Mouse (Mus musculus) ES-E14 (cell line): ENCODE measurements around the gene Tvp23a. TPM values are rescaled to one million over a fixed set of nuclear protein-coding genes. Genes with fewer than 3 reads are reported as not detected.

Experiments used
- DNase-seq: peaks from one replicate; pipeline ENCODE4 v3.0.0-alpha.2; 2013; ENCODE audit warnings: low read depth, low spot score
- H3K27ac ChIP-seq: 2 replicates; pipeline ENCODE4 v1.5.1; 2012; ENCODE audit warnings: low read depth, mild to moderate bottlenecking, low read length, moderate library complexity, mixed read lengths; ENCODE audit not compliant: poor library complexity, insufficient read depth, severe bottlenecking
- H3K36me3 ChIP-seq: 2 replicates; pipeline ENCODE4 v1.6.1; 2012; ENCODE audit warnings: mild to moderate bottlenecking, low read length, moderate library complexity, mixed read lengths; ENCODE audit not compliant: control insufficient read depth, poor library complexity, insufficient read depth, severe bottlenecking
- H3K4me1 ChIP-seq, 2 experiments: fragments of 150-350 bp in 1 of 2; sonication (generic) in 1 of 2; 2 replicates each; pipeline ENCODE4 v1.6.1; 2012; ENCODE audit warnings: low read length in 2 of 2, mild to moderate bottlenecking in 1 of 2, mixed read lengths in 1 of 2; ENCODE audit not compliant: control insufficient read depth in 2 of 2, insufficient read depth in 2 of 2, poor library complexity in 1 of 2
- H3K4me3 ChIP-seq, 2 experiments: fragments of 150-350 bp in 1 of 2; sonication (generic) in 1 of 2; 2 replicates each; pipeline ENCODE4 v1.5.1; 2012; ENCODE audit warnings: low read length in 2 of 2, low read depth in 1 of 2, mild to moderate bottlenecking in 1 of 2, mixed read lengths in 1 of 2; ENCODE audit not compliant: insufficient read depth in 1 of 2, poor library complexity in 1 of 2, severe bottlenecking in 1 of 2
- H3K9ac ChIP-seq: 2 replicates; pipeline ENCODE4 v1.6.1; 2012; ENCODE audit warnings: low read depth, mild to moderate bottlenecking, low read length, mixed read lengths; ENCODE audit not compliant: poor library complexity, insufficient read depth, severe bottlenecking
- H3K9me3 ChIP-seq: fragments of 150-350 bp; sonication (generic); 2 replicates; pipeline ENCODE4 v1.6.1; 2012; ENCODE audit warnings: low read depth, mild to moderate bottlenecking, low read length; ENCODE audit not compliant: control insufficient read depth, insufficient read depth
- CHD2 ChIP-seq: IDR thresholded peaks from 2 replicates; pipeline ENCODE4 v1.6.1; 2014; ENCODE audit warnings: mild to moderate bottlenecking, low read depth, low read length, inconsistent platforms
- HCFC1 ChIP-seq: IDR thresholded peaks from 2 replicates; pipeline ENCODE4 v1.6.1; 2012; ENCODE audit warnings: low read length, inconsistent platforms, borderline replicate concordance; ENCODE audit not compliant: insufficient read depth
- MAFK ChIP-seq: IDR thresholded peaks from 2 replicates; pipeline ENCODE4 v1.6.1; 2014; ENCODE audit warnings: mild to moderate bottlenecking, low read depth, low read length, inconsistent platforms; ENCODE audit not compliant: insufficient read depth
- ZC3H11A ChIP-seq: IDR thresholded peaks from 2 replicates; pipeline ENCODE4 v1.6.1; 2012; ENCODE audit warnings: low read depth, mild to moderate bottlenecking, inconsistent platforms, low read length, borderline replicate concordance
- ZNF384 ChIP-seq: IDR thresholded peaks from 2 replicates; pipeline ENCODE4 v1.6.1; 2012; ENCODE audit warnings: low read depth, low read length, inconsistent platforms
- in situ Hi-C, 2 experiments: fragments of 600-800 bp; cut with MboI; formaldehyde crosslinking; loops; one replicate each; pipeline ENCODE4 v1.15.1; 2025; ENCODE audit warnings: low sequenced_read_pairs in 2 of 2, inconsistent platforms in 1 of 2; ENCODE audit not compliant: unreplicated experiment in 2 of 2
- total RNA-seq: library from RNA; depleted of rRNA; stranded (reverse); fragments of 300-350 nt; gene quantifications from 2 replicates; pipeline ENCODE4 v1.2.3, GENCODE M21; 2012

Tvp23a gene
- total RNA-seq, 1 experiment, result 2.3 TPM

GRCm38 (mm10) chr16:10399160-10399559 is 48.0 kb downstream of the Tvp23a start:
- in situ Hi-C loops, result loop anchor here (5.0 to 25.0 kb wide), 3 partner anchors 114 to 312 kb away; no protein-coding TSS in a partner anchor
- H3K4me1 ChIP-seq, result 0 out of 4 replicates have a peak, but pooled peaks cover 0 to 2% of the 10 kb centered on the region in 2 experiments
- no peak overlapping the region for H3K27ac ChIP-seq
- H3K36me3 ChIP-seq, result no peaks in the 10 kb centered on the region
- H3K4me3 ChIP-seq, result no peak overlapping the region
- no peaks in the 10 kb centered on the region for H3K9me3 ChIP-seq
- no peak overlapping the region for H3K9ac ChIP-seq
- TF ChIP-seq HCFC1 (no peak), ZC3H11A (peak; percentile 82; the same call in 1 of the 2 replicates)
- DNase-seq, result peak; percentile 89

GRCm38 (mm10) chr16:10398755-10399154 is 48.4 kb downstream of the Tvp23a start:
- in situ Hi-C loops, result loop anchor here (5.0 to 25.0 kb wide), 3 partner anchors 114 to 311 kb away; no protein-coding TSS in a partner anchor
- Histone ChIP-seq H3K9me3 (no peaks in the 10 kb centered on the region), H3K27ac (no peak overlapping the region), H3K9ac (no peak overlapping the region), H3K4me3 (no peak overlapping the region), H3K4me1 (0 out of 4 replicates have a peak, but pooled peaks cover 0 to 2% of the 10 kb centered on the region in 2 experiments), H3K36me3 (no peaks in the 10 kb centered on the region)
- TF ChIP-seq ZNF384 (no peak), MAFK (no peak), CHD2 (no peak)
- no peak for DNase-seq

- Histone ChIP-seq H3K9me3 (no peaks in the 10 kb centered on the region), H3K36me3 (no peaks in the 10 kb centered on the region), H3K4me3 (peak within 1 kb of the TSS; percentile 32 to 44; a peak in 3 of 4 replicates), H3K27ac (no peak within 1 kb of the TSS), H3K4me1 (0 out of 4 replicates have a peak, but pooled peaks cover 0 to 2% of the 10 kb centered on the region in 2 experiments), H3K9ac (peak within 1 kb of the TSS; percentile 25; the same call in 1 of the 2 replicates)
- in situ Hi-C loops, result loop anchor here (5.0 to 25.0 kb wide), 3 partner anchors 110 to 308 kb away; no protein-coding TSS in a partner anchor
- TF ChIP-seq CHD2 (no peak), MAFK (no peak), HCFC1 (no peak), ZNF384 (no peak), ZC3H11A (no peak)
- DNase-seq, result peak; percentile 41
These were observed 52.2 kb downstream of the Tvp23a start, which contains the start of gene Tekt5 for GRCm38 (mm10) chr16:10394699-10395540. Gene Tekt5, minus strand, starts transcription at chr16:10395490.

GRCm38 (mm10) chr16:10392587-10392986 is 54.6 kb downstream of the Tvp23a start:
- H3K4me3 ChIP-seq, result no peak overlapping the region
- H3K27ac ChIP-seq, result no peak overlapping the region
- DNase-seq, result no peak
- no peaks in the 10 kb centered on the region for H3K9me3 ChIP-seq
- H3K36me3 ChIP-seq, result no peaks in the 10 kb centered on the region
- in situ Hi-C loops, result loop anchor here (10.0 to 25.0 kb wide), 2 partner anchors 108 to 305 kb away; no protein-coding TSS in a partner anchor
- TF ChIP-seq ZNF384 (no peak), ZC3H11A (no peak), MAFK (no peak), CHD2 (no peak), HCFC1 (no peak)
- no peaks in the 10 kb centered on the region for H3K4me1 ChIP-seq
- no peak overlapping the region for H3K9ac ChIP-seq
